Mouse (Mus musculus) MEL (cell line): ENCODE results near the gene Xrcc1. TPM values are rescaled to one million over a fixed set of nuclear protein-coding genes. Genes with fewer than 3 reads are reported as not detected.

Source experiments
- DNase-seq: peaks from one replicate; pipeline ENCODE4 v3.0.0; 2011; ENCODE audit warnings: low read depth, low spot score
- H3K27ac ChIP-seq: 2 replicates; pipeline ENCODE4 v1.5.1; 2012; ENCODE audit warnings: low read depth, mild to moderate bottlenecking, control low read depth, low read length, moderate library complexity; ENCODE audit not compliant: control insufficient read depth
- H3K27me3 ChIP-seq, 2 experiments: fragments of 150-350 bp in 1 of 2; sonication (generic) in 1 of 2; 2 replicates each; pipeline ENCODE4 v1.6.1; 2012; ENCODE audit warnings: low read length in 2 of 2, mild to moderate bottlenecking in 2 of 2, improper control_type of control experiment in 1 of 2, moderate library complexity in 1 of 2; ENCODE audit not compliant: insufficient read depth in 2 of 2, control insufficient read depth in 1 of 2
- H3K36me3 ChIP-seq, 2 experiments: 2 replicates each; pipeline ENCODE4 v1.6.1; 2012 to 2014; ENCODE audit warnings: low read length in 2 of 2, improper control_type of control experiment in 1 of 2, inconsistent platforms in 1 of 2, mild to moderate bottlenecking in 1 of 2; ENCODE audit not compliant: insufficient read depth in 2 of 2, control insufficient read depth in 1 of 2
- H3K4me1 ChIP-seq, 2 experiments: fragments of 150-350 bp in 1 of 2; sonication (generic) in 1 of 2; 2 replicates each; pipeline ENCODE4 v1.6.1; 2012; ENCODE audit warnings: low read length in 2 of 2, improper control_type of control experiment in 1 of 2, mild to moderate bottlenecking in 1 of 2; ENCODE audit not compliant: insufficient read depth in 2 of 2, control insufficient read depth in 1 of 2
- H3K4me3 ChIP-seq, 2 experiments: fragments of 150-350 bp in 1 of 2; sonication (generic) in 1 of 2; 2 replicates each; pipeline ENCODE4 v1.5.1; 2012; ENCODE audit warnings: low read depth in 2 of 2, low read length in 2 of 2, mild to moderate bottlenecking in 2 of 2, moderate library complexity in 2 of 2, control low read depth in 1 of 2, improper control_type of control experiment in 1 of 2; ENCODE audit not compliant: control insufficient read depth in 1 of 2, insufficient read depth in 1 of 2
- H3K79me2 ChIP-seq: 2 replicates; pipeline ENCODE4 v1.6.1; 2012; ENCODE audit warnings: mild to moderate bottlenecking, low read length, moderate library complexity; ENCODE audit not compliant: control insufficient read depth, poor library complexity, insufficient read depth
- H3K9ac ChIP-seq: 2 replicates; pipeline ENCODE4 v1.6.1; 2012; ENCODE audit warnings: low read depth, mild to moderate bottlenecking, control low read depth, low read length, moderate library complexity; ENCODE audit not compliant: control insufficient read depth, poor library complexity, severe bottlenecking
- H3K9me3 ChIP-seq: fragments of 150-350 bp; sonication (generic); replicated peaks from 2 replicates; pipeline ENCODE4 v1.6.1; 2012; ENCODE audit warnings: mild to moderate bottlenecking, low read length, improper control_type of control experiment, moderate library complexity; ENCODE audit not compliant: insufficient read depth
- BHLHE40 ChIP-seq: IDR thresholded peaks from 2 replicates; pipeline ENCODE4 v1.6.1; 2012; ENCODE audit warnings: low read depth, mild to moderate bottlenecking, inconsistent platforms, low read length, improper control_type of control experiment, borderline replicate concordance
- CTCF ChIP-seq, 3 experiments: IDR thresholded peaks in 2 of 3; conservative IDR thresholded peaks in 1 of 3; 2 replicates each; pipeline ENCODE4 v1.5.1; 2011 to 2012; ENCODE audit warnings: low read length in 3 of 3, low read depth in 2 of 3, mild to moderate bottlenecking in 2 of 3, improper control_type of control experiment in 1 of 3, inconsistent platforms in 1 of 3, mixed read lengths in 1 of 3, moderate library complexity in 1 of 3; ENCODE audit not compliant: control insufficient read depth in 1 of 3, insufficient read depth in 1 of 3, poor library complexity in 1 of 3, severe bottlenecking in 1 of 3
- ETS1 ChIP-seq: IDR thresholded peaks from 2 replicates; pipeline ENCODE4 v1.6.1; 2012; ENCODE audit warnings: low read depth, mild to moderate bottlenecking, inconsistent platforms, low read length, improper control_type of control experiment, moderate library complexity
- HCFC1 ChIP-seq: IDR thresholded peaks from 2 replicates; pipeline ENCODE4 v1.6.1; 2012; ENCODE audit warnings: low read depth, mild to moderate bottlenecking, inconsistent platforms, low read length, improper control_type of control experiment, moderate library complexity
- KAT2A ChIP-seq: conservative IDR thresholded peaks from 2 replicates; pipeline ENCODE4 v1.6.1; 2012; ENCODE audit warnings: low read depth, low read length, improper control_type of control experiment, inconsistent platforms
- MAFK ChIP-seq: IDR thresholded peaks from 2 replicates; pipeline ENCODE4 v1.6.1; 2011; ENCODE audit warnings: low read depth, mild to moderate bottlenecking, low read length, improper control_type of control experiment, borderline replicate concordance
- MAZ ChIP-seq: IDR thresholded peaks from 2 replicates; pipeline ENCODE4 v1.6.1; 2012; ENCODE audit warnings: low read depth, mild to moderate bottlenecking, inconsistent platforms, low read length, improper control_type of control experiment
- MEF2A ChIP-seq: IDR thresholded peaks from 2 replicates; pipeline ENCODE4 v1.6.1; 2014; ENCODE audit warnings: low read depth, mild to moderate bottlenecking, inconsistent platforms, low read length, improper control_type of control experiment; ENCODE audit not compliant: poor library complexity, insufficient replicate concordance, severe bottlenecking; ENCODE audit errors: extremely low read depth
- POLR2AphosphoS2 ChIP-seq: IDR thresholded peaks from 2 replicates; pipeline ENCODE4 v1.6.1; 2011; ENCODE audit warnings: low read length, improper control_type of control experiment
- RCOR1 ChIP-seq: IDR thresholded peaks from 2 replicates; pipeline ENCODE4 v1.6.1; 2012; ENCODE audit warnings: low read depth, mild to moderate bottlenecking, inconsistent platforms, low read length, improper control_type of control experiment
- TAL1 ChIP-seq: IDR thresholded peaks from 2 replicates; pipeline ENCODE4 v1.6.1; 2012; ENCODE audit warnings: mild to moderate bottlenecking, inconsistent platforms, low read length, moderate library complexity, mixed read lengths
- TCF12 ChIP-seq: IDR thresholded peaks from 2 replicates; pipeline ENCODE4 v1.6.1; 2014; ENCODE audit warnings: low read depth, mild to moderate bottlenecking, inconsistent platforms, low read length, improper control_type of control experiment, moderate library complexity
- USF1 ChIP-seq: IDR thresholded peaks from 2 replicates; pipeline ENCODE4 v1.6.1; 2014; ENCODE audit warnings: low read depth, mild to moderate bottlenecking, inconsistent platforms, low read length, improper control_type of control experiment, moderate library complexity
- USF2 ChIP-seq, 2 experiments: IDR thresholded peaks; 2 replicates each; pipeline ENCODE4 v1.6.1; 2011 to 2012; ENCODE audit warnings: improper control_type of control experiment in 2 of 2, low read length in 2 of 2, borderline replicate concordance in 1 of 2, inconsistent platforms in 1 of 2, low read depth in 1 of 2, mild to moderate bottlenecking in 1 of 2; ENCODE audit not compliant: insufficient read depth in 1 of 2
- ZKSCAN1 ChIP-seq: IDR thresholded peaks from 2 replicates; pipeline ENCODE4 v1.6.1; 2012; ENCODE audit warnings: low read depth, mild to moderate bottlenecking, inconsistent platforms, low read length, improper control_type of control experiment, moderate library complexity
- polyA plus RNA-seq, 2 experiments: library from polyadenylated mRNA; stranded (reverse) in 1 of 2; unstranded in 1 of 2; fragments of >175 nt in 1 of 2; fragments of >200 nt in 1 of 2; gene quantifications; 2 replicates each; pipeline versions ENCODE4 v1.2.1 to v1.2.4; 2012; ENCODE audit warnings: low replicate concordance in 2 of 2, low read depth in 1 of 2; ENCODE audit not compliant: insufficient read length in 2 of 2, insufficient read depth in 1 of 2, missing spikeins in 1 of 2
- total RNA-seq: library from RNA; depleted of rRNA; stranded (reverse); fragments of 300-350 nt; gene quantifications from 2 replicates; pipeline ENCODE4 v1.2.3, GENCODE M21; 2012

Xrcc1 gene
- total and polyA plus RNA-seq, 3 experiments = 97.4 to 574 (median 101) TPM

DNA sequence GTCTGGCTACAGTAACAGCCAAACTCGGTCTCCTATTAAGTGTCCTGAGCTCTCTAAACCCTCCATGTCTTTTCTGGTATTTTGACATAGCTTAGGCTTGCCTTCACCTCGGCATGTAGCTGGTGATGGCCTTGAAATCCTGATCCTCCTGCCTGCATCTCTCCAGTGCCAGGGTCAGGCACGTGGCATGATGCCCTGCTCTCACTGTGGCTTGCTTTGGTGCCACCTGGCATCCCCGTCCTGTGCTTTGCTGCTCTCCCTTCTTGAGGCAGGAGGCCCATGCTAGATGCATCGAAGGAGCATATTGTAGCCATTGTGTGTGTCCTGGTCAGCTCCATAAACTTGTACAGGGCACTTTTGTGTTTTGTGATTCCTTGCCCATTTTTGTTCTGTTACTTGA is 8.5 kb upstream of the Xrcc1 start:
- Histone ChIP-seq H3K4me1 (no peaks in the 10 kb centered on the region), H3K27me3 (no peaks in the 10 kb centered on the region), H3K79me2 (no peaks in the 10 kb centered on the region), H3K4me3 (no peak overlapping the region), H3K9ac (no peak overlapping the region), H3K36me3 (no peaks in the 10 kb centered on the region), H3K9me3 (no peaks in the 10 kb centered on the region), H3K27ac (no peak overlapping the region)
- peak; percentile 14; the same call in 1 of the 2 replicates for TF ChIP-seq POLR2AphosphoS2
- TF ChIP-seq TCF12 = no peak
- no peak for DNase-seq

DNA sequence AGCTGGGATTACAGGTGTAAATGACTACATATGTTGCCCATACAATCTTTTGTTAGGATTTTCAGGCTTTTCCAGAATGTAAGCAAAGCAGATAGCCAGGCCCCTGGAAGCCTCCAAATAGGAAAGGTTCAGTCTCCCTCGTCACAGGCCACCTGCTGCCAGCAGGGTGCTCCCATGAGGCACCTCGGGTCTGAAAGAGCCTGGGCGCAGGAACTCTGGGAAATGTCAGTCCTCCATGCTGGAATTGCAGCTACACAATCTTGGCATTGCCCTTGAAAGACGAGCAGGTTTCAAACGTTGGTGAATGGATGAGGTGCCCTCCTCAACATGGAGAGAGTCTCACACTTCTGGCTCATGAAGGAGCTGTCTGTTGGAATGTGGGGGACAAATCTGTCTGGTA is 7.9 kb upstream of the Xrcc1 start:
- DNase-seq = no peak
- Histone ChIP-seq H3K4me3 (no peak overlapping the region), H3K9me3 (no peaks in the 10 kb centered on the region), H3K9ac (no peak overlapping the region), H3K4me1 (no peaks in the 10 kb centered on the region), H3K27ac (no peak overlapping the region), H3K36me3 (no peaks in the 10 kb centered on the region), H3K79me2 (no peaks in the 10 kb centered on the region), H3K27me3 (no peaks in the 10 kb centered on the region)
- TF ChIP-seq USF1 (no peak), CTCF (IDR thresholded peaks at IDR 0.05 in 2 of 3, conservative IDR thresholded peaks at IDR 0.05 in 1 of 3; ENCODE audit: control insufficient read depth in 1 of 3, insufficient read depth in 1 of 3, low read depth in 2 of 3, low read length in 3 of 3, poor library complexity in 1 of 3, severe bottlenecking in 1 of 3) (peak in 1 of 3 experiments; percentile 5; a peak in 1 of 6 replicates)

DNA sequence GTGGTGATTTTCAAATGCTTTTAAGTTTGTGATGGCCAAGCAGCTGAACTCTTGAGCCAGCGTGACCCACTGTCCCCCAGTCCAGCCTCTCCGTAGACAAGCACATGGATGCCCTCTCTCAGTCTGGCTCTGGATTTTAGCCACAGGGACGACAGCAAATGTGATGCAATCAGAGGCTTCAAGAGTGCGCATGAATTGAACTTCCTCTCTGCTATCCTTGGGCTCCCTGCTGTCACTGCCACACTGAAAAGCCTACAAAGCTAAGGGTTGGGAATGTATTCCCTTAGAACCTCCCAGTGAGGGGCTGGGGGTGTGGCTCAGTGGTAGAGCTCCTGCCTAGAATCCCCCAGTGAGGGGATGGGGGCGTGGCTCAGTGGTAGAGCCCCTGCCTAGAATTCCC is 7.4 kb upstream of the Xrcc1 start:
- H3K9ac ChIP-seq = no peak overlapping the region
- H3K4me3 ChIP-seq = no peak overlapping the region
- no peaks in the 10 kb centered on the region for H3K36me3 ChIP-seq
- no peaks in the 10 kb centered on the region for H3K9me3 ChIP-seq
- peak; percentile 25 for DNase-seq
- no peaks in the 10 kb centered on the region for H3K27me3 ChIP-seq
- no peaks in the 10 kb centered on the region for H3K4me1 ChIP-seq
- TF ChIP-seq ZKSCAN1 (no peak), MAFK (no peak), ETS1 (no peak), KAT2A (no peak), MAZ (no peak)
- H3K79me2 ChIP-seq = no peaks in the 10 kb centered on the region
- H3K27ac ChIP-seq = no peak overlapping the region

DNA sequence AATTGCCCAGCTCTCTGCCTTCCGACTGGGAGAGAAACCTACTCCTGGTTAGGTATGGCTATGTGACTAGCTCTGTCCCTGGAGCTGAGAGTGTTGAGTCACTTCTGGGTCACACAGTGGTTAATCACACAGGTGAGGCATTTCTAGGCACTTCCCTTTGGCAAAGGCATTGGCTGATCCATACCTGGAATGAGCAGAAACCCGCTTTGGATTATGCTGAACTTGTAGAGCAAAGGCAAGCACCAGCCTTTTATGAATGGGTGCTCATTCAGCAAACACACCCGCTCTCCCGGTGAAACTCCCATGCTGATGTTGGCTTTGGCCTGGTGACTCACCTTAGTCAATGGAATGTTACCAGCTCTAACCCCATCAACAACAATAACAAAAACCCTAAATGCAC is 6.4 kb upstream of the Xrcc1 start:
- DNase-seq = no peak
- no peak overlapping the region for H3K27ac ChIP-seq
- no peaks in the 10 kb centered on the region for H3K4me1 ChIP-seq

More for the DNA sequence above, 6.4 kb upstream of the Xrcc1 start:
- no peaks in the 10 kb centered on the region for H3K36me3 ChIP-seq
- no peak overlapping the region for H3K9ac ChIP-seq
- TF ChIP-seq ETS1 = no peak
- no peak for TF ChIP-seq BHLHE40
- no peak for TF ChIP-seq MAFK
- TF ChIP-seq POLR2AphosphoS2 = no peak
- no peak for TF ChIP-seq HCFC1
- TF ChIP-seq MEF2A = no peak
- no peak for TF ChIP-seq TAL1
- TF ChIP-seq USF2 (IDR thresholded peaks at IDR 0.05; ENCODE audit: borderline replicate concordance in 1 of 2, insufficient read depth in 1 of 2, low read depth in 1 of 2, low read length in 2 of 2) = no peak
- no peak for TF ChIP-seq RCOR1
- H3K79me2 ChIP-seq = no peaks in the 10 kb centered on the region
- H3K9me3 ChIP-seq = no peaks in the 10 kb centered on the region
- H3K4me3 ChIP-seq = no peak overlapping the region
- no peaks in the 10 kb centered on the region for H3K27me3 ChIP-seq
